Comparison of ENCODE assay signal across 24 mouse cellular contexts in genomic region chr11:121653631-121654030, GRCm38 (mm10). TPM values are rescaled to one million over a fixed set of nuclear protein-coding genes. Genes with fewer than 3 reads are reported as not detected.
DNase-seq lines count a peak whose midpoint lies in the region; TF ChIP-seq lines count a peak whose summit lies in the region.
"Had no signal": no experiment of that assay in that cellular context is flagged by ENCODE, and none has a peak within 500 bp of the region (broad histone marks: within the 10 kb centered on the region; RNA-seq: fewer than 3 reads in every experiment).

No protein-coding gene starts in this region.

- H3K4me1 ChIP-seq in cortical plate, adult 2 months (ENCODE audit: control insufficient read depth, insufficient read depth, low read length): peaks cover 7% of the 10 kb centered on the region
- H3K4me1 ChIP-seq: forebrain, embryonic 12.5 days; forebrain, embryonic 15.5 days; heart, embryonic 15.5 days; hindbrain, embryonic 10.5 days; hindbrain, embryonic 13.5 days; intestine, embryonic 15.5 days had no signal

- no peak for TF ChIP-seq CTCF in gastrocnemius, adult 2 months (IDR thresholded peaks at IDR 0.05)
- no peak for TF ChIP-seq CTCF in left cerebral cortex, adult 2 months (IDR thresholded peaks at IDR 0.05)
- no peak for TF ChIP-seq CTCF in cortical plate, adult 2 months (IDR thresholded peaks at IDR 0.05; ENCODE audit: extremely low read depth, insufficient read depth, low read length)

- TF ChIP-seq POLR2A in cortical plate, adult 2 months (IDR thresholded peaks at IDR 0.05; ENCODE audit: extremely low read depth, insufficient read depth, low read length): no peak

- intact Hi-C loops in gastrocnemius, adult 2 months (cut with DNase I): loop anchor here (5.0 kb wide), 1 partner anchor 176 kb away; no protein-coding TSS in a partner anchor
- intact Hi-C loops in left cerebral cortex, adult 2 months (cut with DNase I): loop anchor here (2.0 to 5.0 kb wide), 3 partner anchors 49 to 155 kb away; no protein-coding TSS in a partner anchor
- intact Hi-C loops in left cerebral cortex, postnatal 10 days (cut with DNase I): no loop called here

- H3K4me3 ChIP-seq in gastrocnemius, adult 2 months: no peak overlapping the region
- no peak overlapping the region for H3K4me3 ChIP-seq in left cerebral cortex, adult 2 months
- H3K4me3 ChIP-seq in cortical plate, adult 2 months (ENCODE audit: insufficient read depth, low read length): no peak overlapping the region
- H3K4me3 ChIP-seq: embryonic facial prominence, embryonic 12.5 days; erythroblast, embryonic 14.5 days; forebrain, embryonic 12.5 days; forebrain, embryonic 15.5 days; heart, embryonic 12.5 days; heart, embryonic 15.5 days; hindbrain, embryonic 10.5 days; hindbrain, embryonic 13.5 days; intestine, embryonic 15.5 days had no signal

- DNase-seq in gastrocnemius, adult 2 months: no peak
- no peak for DNase-seq in gastrocnemius, postnatal 4 days (ENCODE audit: low spot score in 2 of 2)
- DNase-seq in left cerebral cortex, adult 2 months (ENCODE audit: extremely low spot score in 1 of 2, low spot score in 2 of 2): no peak
- DNase-seq in left cerebral cortex, postnatal 10 days (ENCODE audit: extremely low spot score in 1 of 2, low spot score in 2 of 2): no peak
- DNase-seq in retina, embryonic 14.5 days (ENCODE audit: low spot score): no peak
- DNase-seq: adrenal gland, adult 2 months; adrenal gland, postnatal 14 days; cerebellum, adult 11-12 months; cerebellum, adult 8-10 months; cerebellum, postnatal 10 days; cerebellum, postnatal 36 days; gastrocnemius, postnatal 25 days; heart, postnatal 10 days; heart, postnatal 36 days had no signal

- peak overlapping the region; percentile 35; the same call in 1 of the 2 replicates for H3K27ac ChIP-seq in gastrocnemius, adult 2 months
- peak overlapping the region; percentile 82 for H3K27ac ChIP-seq in left cerebral cortex, adult 2 months
- H3K27ac ChIP-seq in cortical plate, adult 2 months (ENCODE audit: insufficient read depth, low read length): peak overlapping the region; percentile 21; the same call in 1 of the 2 replicates
- H3K27ac ChIP-seq: embryonic facial prominence, embryonic 12.5 days; forebrain, embryonic 12.5 days; forebrain, embryonic 15.5 days; heart, embryonic 15.5 days; hindbrain, embryonic 10.5 days; hindbrain, embryonic 13.5 days; intestine, embryonic 15.5 days had no signal

RNA-seq across cellular contexts. Expression of gene B3gntl1, which starts 19.3 kb away (rescaled TPM):
- 1 to 10 TPM; 2.2 to 3.0 TPM for total RNA-seq in gastrocnemius, adult 2 months (2021)
- total RNA-seq in gastrocnemius, postnatal 4 days (2021): 1 to 10 TPM; 5.9 to 6.1 TPM
- 1 to 10 TPM; 6.7 to 6.8 TPM for total RNA-seq in left cerebral cortex, adult 2 months (2021)
- 1 to 10 TPM; 6.9 to 7.0 TPM for total RNA-seq in left cerebral cortex, postnatal 10 days (2021)
- 7.5 and 7.6 TPM in 2 replicates for polyA plus RNA-seq in cortical plate, adult 2 months (2012; rRNA removed)
- polyA plus RNA-seq: erythroblast, embryonic 14.5 days had no signal

RNA-seq across cellular contexts. Expression of gene Metrnl, which starts 47.7 kb away (rescaled TPM):
- total RNA-seq in gastrocnemius, adult 2 months (2021): 10 to 100 TPM in 1 of 2 experiments, 1 to 10 TPM in 1; 7.8 to 13.7 TPM
- 10 to 100 TPM; 17.8 to 17.9 TPM for total RNA-seq in gastrocnemius, postnatal 4 days (2021)
- 10 to 100 TPM; 14.6 to 18.6 TPM for total RNA-seq in left cerebral cortex, adult 2 months (2021)
- total RNA-seq in left cerebral cortex, postnatal 10 days (2021): 1 to 10 TPM; 5.4 to 9.2 TPM
- polyA plus RNA-seq in cortical plate, adult 2 months (2012; rRNA removed): 11.8 and 13.2 TPM in 2 replicates

Comparison
In these comparisons a context has a peak if more than half of its experiments do, and no peak if none do; other contexts are left out.
1. H3K27ac ChIP-seq: peak in every context shown above with its lines; median percentile 82 in left cerebral cortex, adult 2 months; 35 in gastrocnemius, adult 2 months; 21 in cortical plate, adult 2 months.